Comparison of ENCODE assay signal across 8 mouse cellular contexts in genomic region chr14:54640946-54641304, GRCm38 (mm10). TPM values are rescaled to one million over a fixed set of nuclear protein-coding genes. Genes with fewer than 3 reads are reported as not detected.
DNase-seq lines count a peak whose midpoint lies in the region; ATAC-seq and TF ChIP-seq lines count a peak whose summit lies in the region.

Gene Gm17606, plus strand, starts transcription at chr14:54640952.

- peak within 1 kb of the TSS; percentile 78 for H3K27ac ChIP-seq in embryonic facial prominence, embryonic 14.5 days (replicated peaks; ENCODE audit: low read depth, low read length)
- H3K27ac ChIP-seq in intestine, embryonic 16.5 days (ENCODE audit: low read length) = peak within 1 kb of the TSS; percentile 69
- H3K27ac ChIP-seq in neural tube, embryonic 13.5 days (replicated peaks) = peak within 1 kb of the TSS; percentile 87

- H3K4me1 ChIP-seq in lung, adult 2 months (ENCODE audit: control insufficient read depth, insufficient read depth, low read length) = no peaks in the 10 kb centered on the region
- H3K4me1 ChIP-seq in embryonic facial prominence, embryonic 14.5 days (ENCODE audit: control insufficient read depth, insufficient read depth, low read length) = 0 out of 2 replicates have a peak, but pooled peaks cover 10% of the 10 kb centered on the region
- H3K4me1 ChIP-seq in intestine, embryonic 16.5 days (ENCODE audit: control insufficient read depth, insufficient read depth, low read length) = peaks cover 7% of the 10 kb centered on the region
- peaks cover 34% of the 10 kb centered on the region for H3K4me1 ChIP-seq in neural tube, embryonic 13.5 days (replicated peaks)

- TF ChIP-seq POLR2A in lung, adult 2 months (IDR thresholded peaks at IDR 0.05; ENCODE audit: borderline replicate concordance, extremely low read depth, low read depth, low read length) = no peak

- WGBS in lung, adult 2 months = 2% methylated on average over 28 of the region's 28 CpGs
- 0% methylated on average over 5 of the region's 28 CpGs for WGBS in embryonic facial prominence, embryonic 14.5 days
- 2% methylated on average over 26 of the region's 28 CpGs for WGBS in intestine, embryonic 16.5 days
- WGBS in neural tube, embryonic 13.5 days = under 1% methylated on average over 28 of the region's 28 CpGs

- peaks cover 60% of the 10 kb centered on the region for H3K36me3 ChIP-seq in embryonic facial prominence, embryonic 14.5 days (ENCODE audit: control insufficient read depth, insufficient read depth, low read length)
- peaks cover 17% of the 10 kb centered on the region for H3K36me3 ChIP-seq in intestine, embryonic 16.5 days (ENCODE audit: control insufficient read depth, insufficient read depth, low read length)
- peaks cover 72% of the 10 kb centered on the region for H3K36me3 ChIP-seq in neural tube, embryonic 13.5 days

- H3K4me2 ChIP-seq in embryonic facial prominence, embryonic 14.5 days (ENCODE audit: low read depth, low read length) = peak within 1 kb of the TSS; percentile 97
- H3K4me2 ChIP-seq in intestine, embryonic 16.5 days (ENCODE audit: low read depth, low read length) = peak within 1 kb of the TSS; percentile 94
- H3K4me2 ChIP-seq in neural tube, embryonic 13.5 days = peak within 1 kb of the TSS; percentile 74

- no peak for TF ChIP-seq CTCF in lung, adult 2 months (IDR thresholded peaks at IDR 0.05; ENCODE audit: insufficient read depth, low read length)

- H3K9ac ChIP-seq in embryonic facial prominence, embryonic 14.5 days (ENCODE audit: low read depth, low read length) = peak within 1 kb of the TSS; percentile 82
- H3K9ac ChIP-seq in intestine, embryonic 16.5 days (ENCODE audit: low read depth, low read length) = peak within 1 kb of the TSS; percentile 86
- H3K9ac ChIP-seq in neural tube, embryonic 13.5 days = peak within 1 kb of the TSS; percentile 83

- H3K9me3 ChIP-seq in embryonic facial prominence, embryonic 14.5 days (ENCODE audit: control insufficient read depth, low read length) = no peaks in the 10 kb centered on the region
- H3K9me3 ChIP-seq in intestine, embryonic 16.5 days (ENCODE audit: control insufficient read depth, low read length) = no peaks in the 10 kb centered on the region
- H3K9me3 ChIP-seq in neural tube, embryonic 13.5 days = no peaks in the 10 kb centered on the region

- peak; percentile 16; the same call in 1 of the 2 replicates for ATAC-seq in embryonic facial prominence, embryonic 14.5 days (ENCODE audit: low read depth)
- ATAC-seq in intestine, embryonic 16.5 days = peak; percentile 34
- ATAC-seq in neural tube, embryonic 13.5 days (ENCODE audit: low read depth) = no peak; the same call in 1 of the 2 replicates

- H3K4me3 ChIP-seq in lung, adult 2 months (replicated peaks; ENCODE audit: extremely low read depth, low read depth, low read length) = peak within 1 kb of the TSS; percentile 66
- H3K4me3 ChIP-seq in embryonic facial prominence, embryonic 14.5 days (ENCODE audit: low read depth, low read length) = peak within 1 kb of the TSS; percentile 80
- H3K4me3 ChIP-seq in intestine, embryonic 16.5 days (ENCODE audit: low read length) = peak within 1 kb of the TSS; percentile 77
- H3K4me3 ChIP-seq in neural tube, embryonic 13.5 days = peak within 1 kb of the TSS; percentile 58

- H3K27me3 ChIP-seq in embryonic facial prominence, embryonic 14.5 days (replicated peaks; ENCODE audit: control insufficient read depth, insufficient read depth, low read length) = no peaks in the 10 kb centered on the region
- no peaks in the 10 kb centered on the region for H3K27me3 ChIP-seq in intestine, embryonic 16.5 days (replicated peaks; ENCODE audit: control insufficient read depth, insufficient read depth, low read length)
- no peaks in the 10 kb centered on the region for H3K27me3 ChIP-seq in neural tube, embryonic 13.5 days

- no peak for DNase-seq in lung, adult 2 months
- DNase-seq in lung, postnatal 4 days = no peak
- DNase-seq in embryonic facial prominence, embryonic 14.5 days (ENCODE audit: low spot score) = no peak
- no peak for DNase-seq in urinary bladder, adult 18-20 months (ENCODE audit: low spot score in 2 of 2)
- no peak for DNase-seq in frontal cortex, postnatal 25 days (ENCODE audit: low spot score in 2 of 2)
- no peak for DNase-seq in kidney, adult 18-20 months

RNA-seq across cellular contexts. Expression of gene Gm17606, which starts in this region (rescaled TPM):
- not detected in 2 replicates for polyA plus RNA-seq in lung, adult 2 months (2012; rRNA removed)
- polyA plus RNA-seq in embryonic facial prominence, embryonic 14.5 days (2014; fragmentation: Nextera tagmentation; extraction: Ambion mirVana) = not detected in 2 replicates
- not detected in 2 replicates for polyA plus RNA-seq in intestine, embryonic 16.5 days (2015; fragmentation: Nextera tagmentation; extraction: Ambion mirVana)
- polyA plus RNA-seq in neural tube, embryonic 13.5 days (2015; fragmentation: Nextera tagmentation; extraction: Ambion mirVana) = not detected in 2 replicates

Comparison
In these comparisons a context has a peak if more than half of its experiments do, and no peak if none do; other contexts are left out.
1. Peak in ATAC-seq, H3K4me3 ChIP-seq, H3K27ac ChIP-seq, H3K9ac ChIP-seq and H3K4me2 ChIP-seq in embryonic facial prominence, embryonic 14.5 days; RNA of the gene not detected or under 1 TPM.
2. Peak in ATAC-seq, H3K4me3 ChIP-seq, H3K27ac ChIP-seq, H3K9ac ChIP-seq and H3K4me2 ChIP-seq in intestine, embryonic 16.5 days; RNA of the gene not detected or under 1 TPM.